In the genomic region with DNA sequence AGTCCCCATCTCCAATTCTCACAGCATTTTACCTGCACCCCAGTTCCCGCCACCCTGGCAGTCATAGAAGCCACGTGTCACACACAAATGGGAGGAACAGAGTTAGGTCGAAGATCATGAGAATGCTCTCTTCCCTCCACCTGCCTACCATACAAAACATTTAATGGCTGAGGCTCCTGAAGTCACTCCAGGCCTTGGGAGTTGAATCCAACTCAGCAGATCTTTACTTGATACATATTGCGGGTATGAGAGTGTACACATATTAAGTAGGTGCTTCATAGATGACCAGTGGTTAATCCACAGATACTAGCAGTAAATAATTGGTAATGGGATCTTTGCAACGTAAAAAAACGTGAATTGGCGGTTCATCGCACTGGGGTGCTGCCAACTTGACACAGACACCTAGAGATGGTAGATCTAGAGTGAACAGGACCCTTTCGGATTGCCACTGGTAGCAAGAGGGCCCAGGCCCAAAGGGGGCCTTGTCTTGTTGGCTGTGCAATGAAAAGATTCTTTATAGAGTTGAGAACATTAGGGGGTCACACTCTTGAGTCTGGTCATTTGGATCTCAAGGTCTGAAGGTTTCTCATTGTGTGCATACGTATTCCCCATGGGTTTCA, we compare ENCODE assay signal across 8 mouse cellular contexts. TPM values are rescaled to one million over a fixed set of nuclear protein-coding genes. Genes with fewer than 3 reads are reported as not detected.
DNase-seq lines count a peak whose midpoint lies in the region; ATAC-seq and TF ChIP-seq lines count a peak whose summit lies in the region.

No protein-coding gene starts in this region.

- no peak for DNase-seq in left cerebral cortex, adult 2 months (ENCODE audit: extremely low spot score in 1 of 2, low spot score in 2 of 2)
- DNase-seq in left cerebral cortex, adult 9 months (ENCODE audit: low spot score in 2 of 2): no peak
- DNase-seq in adrenal gland, postnatal 14 days: no peak
- no peak for DNase-seq in urinary bladder, postnatal 25 days (ENCODE audit: low spot score)
- DNase-seq in left cerebral cortex, postnatal 4 days: no peak

- peaks cover 5% of the 10 kb centered on the region; the same call in 1 of the 2 replicates for H3K4me1 ChIP-seq in brown adipose tissue, adult 24 weeks (ENCODE audit: control insufficient read depth, insufficient read depth, insufficient read length, low read length)
- peaks cover 32% of the 10 kb centered on the region for H3K4me1 ChIP-seq in forebrain, embryonic 15.5 days
- peaks cover 32% of the 10 kb centered on the region for H3K4me1 ChIP-seq in liver, embryonic 15.5 days (replicated peaks)

- H3K36me3 ChIP-seq in forebrain, embryonic 15.5 days: no peaks in the 10 kb centered on the region
- H3K36me3 ChIP-seq in liver, embryonic 15.5 days (replicated peaks): no peaks in the 10 kb centered on the region

- ATAC-seq in forebrain, embryonic 15.5 days (replicated peaks): no peak
- no peak for ATAC-seq in liver, embryonic 15.5 days (ENCODE audit: insufficient read depth)

- no peaks in the 10 kb centered on the region for H3K27me3 ChIP-seq in forebrain, embryonic 15.5 days
- H3K27me3 ChIP-seq in liver, embryonic 15.5 days: no peaks in the 10 kb centered on the region

- WGBS in forebrain, embryonic 15.5 days: 64% methylated on average over 10 of the region's 10 CpGs
- 61% methylated on average over 10 of the region's 10 CpGs for WGBS in liver, embryonic 15.5 days (ENCODE audit: insufficient replicate concordance)

- H3K27ac ChIP-seq in left cerebral cortex, adult 2 months: peak overlapping the region; percentile 86
- no peak overlapping the region for H3K27ac ChIP-seq in brown adipose tissue, adult 24 weeks (replicated peaks; ENCODE audit: low read depth, low read length)
- H3K27ac ChIP-seq in forebrain, embryonic 15.5 days (replicated peaks): peak overlapping the region; percentile 90
- peak overlapping the region; percentile 88 for H3K27ac ChIP-seq in liver, embryonic 15.5 days (replicated peaks)

- peak overlapping the region; percentile 69 for H3K4me3 ChIP-seq in left cerebral cortex, adult 2 months
- peak overlapping the region; percentile 98 for H3K4me3 ChIP-seq in brown adipose tissue, adult 24 weeks (ENCODE audit: insufficient read depth, low read depth, low read length)
- H3K4me3 ChIP-seq in forebrain, embryonic 15.5 days: peak overlapping the region; percentile 86
- peak overlapping the region; percentile 83 for H3K4me3 ChIP-seq in liver, embryonic 15.5 days (replicated peaks)

- no peaks in the 10 kb centered on the region for H3K9me3 ChIP-seq in forebrain, embryonic 15.5 days
- H3K9me3 ChIP-seq in liver, embryonic 15.5 days (replicated peaks): no peaks in the 10 kb centered on the region

- intact Hi-C loops in left cerebral cortex, adult 2 months (cut with DNase I): no loop called here
- intact Hi-C loops in left cerebral cortex, postnatal 4 days (cut with DNase I): no loop called here

- TF ChIP-seq CTCF in left cerebral cortex, adult 2 months (IDR thresholded peaks at IDR 0.05): no peak

- peak overlapping the region; percentile 76 for H3K9ac ChIP-seq in forebrain, embryonic 15.5 days (replicated peaks)
- H3K9ac ChIP-seq in liver, embryonic 15.5 days: peak overlapping the region; percentile 78

- H3K4me2 ChIP-seq in forebrain, embryonic 15.5 days (replicated peaks): peak overlapping the region; percentile 63
- peak overlapping the region; percentile 83 for H3K4me2 ChIP-seq in liver, embryonic 15.5 days

RNA-seq across cellular contexts. Expression of gene BC052040, which starts 0.6 kb away (rescaled TPM):
- total RNA-seq in left cerebral cortex, adult 2 months (2021): 1 to 10 TPM; 6.1 to 8.1 TPM
- polyA plus RNA-seq in brown adipose tissue, adult 24 weeks (2012; ENCODE audit: insufficient read depth, insufficient read length, missing spikeins): 1.5 and 1.7 TPM in 2 replicates
- polyA plus RNA-seq in forebrain, embryonic 15.5 days (2015; fragmentation: Nextera tagmentation; extraction: Ambion mirVana): 16.3 and 17.1 TPM in 2 replicates
- 7.9 and 8.1 TPM in 2 replicates for polyA plus RNA-seq in liver, embryonic 15.5 days (2015; fragmentation: Nextera tagmentation; extraction: Ambion mirVana)
- 4.0 and 4.6 TPM in 2 replicates for total RNA-seq in adrenal gland, postnatal 14 days (2021)
- total RNA-seq in left cerebral cortex, postnatal 4 days (2021): 10 to 100 TPM; 14.8 to 15.6 TPM
